8 mouse cellular contexts compared by ENCODE assay signal in the genomic region with DNA sequence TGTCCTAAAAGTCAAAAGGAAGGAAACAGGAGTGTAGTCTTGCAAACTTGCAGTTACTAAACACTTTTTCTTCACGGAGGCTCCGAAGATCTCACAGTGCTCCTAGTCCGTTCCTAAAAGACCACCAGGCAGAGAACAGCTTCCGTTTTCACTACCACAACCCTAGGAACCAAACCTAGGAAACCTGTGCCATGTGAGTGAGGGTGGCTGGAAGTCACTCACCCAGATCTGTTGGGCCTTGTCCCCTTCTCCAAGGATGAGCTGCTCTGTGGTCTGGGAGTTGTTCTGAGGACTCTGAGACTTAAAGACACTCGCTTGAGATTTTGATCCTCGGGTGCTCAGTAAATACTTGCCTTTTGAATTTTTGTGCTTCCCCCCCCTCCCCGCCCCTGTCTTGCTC. TPM values are rescaled to one million over a fixed set of nuclear protein-coding genes. Genes with fewer than 3 reads are reported as not detected.
DNase-seq lines count a peak whose midpoint lies in the region; ATAC-seq and TF ChIP-seq lines count a peak whose summit lies in the region.

No protein-coding gene starts in this region.

- H3K4me3 ChIP-seq in lung, adult 2 months (replicated peaks; ENCODE audit: extremely low read depth, low read depth, low read length): peak overlapping the region; percentile 91
- peak overlapping the region; percentile 41 for H3K4me3 ChIP-seq in forebrain, embryonic 11.5 days (ENCODE audit: low read depth, low read length)
- H3K4me3 ChIP-seq in intestine, embryonic 16.5 days (ENCODE audit: low read length): peak overlapping the region; percentile 61
- peak overlapping the region; percentile 48 for H3K4me3 ChIP-seq in neural tube, embryonic 12.5 days

- peak overlapping the region; percentile 91 for H3K4me2 ChIP-seq in forebrain, embryonic 11.5 days (ENCODE audit: low read depth, low read length, severe bottlenecking)
- H3K4me2 ChIP-seq in intestine, embryonic 16.5 days (ENCODE audit: low read depth, low read length): peak overlapping the region; percentile 94
- H3K4me2 ChIP-seq in neural tube, embryonic 12.5 days (replicated peaks): peak overlapping the region; percentile 96

- H3K27me3 ChIP-seq in forebrain, embryonic 11.5 days (ENCODE audit: control insufficient read depth, insufficient read depth, low read length): peaks cover 4% of the 10 kb centered on the region; the same call in 1 of the 2 replicates
- H3K27me3 ChIP-seq in intestine, embryonic 16.5 days (replicated peaks; ENCODE audit: control insufficient read depth, insufficient read depth, low read length): no peaks in the 10 kb centered on the region
- H3K27me3 ChIP-seq in neural tube, embryonic 12.5 days (replicated peaks): peaks cover 13% of the 10 kb centered on the region

- TF ChIP-seq POLR2A in lung, adult 2 months (IDR thresholded peaks at IDR 0.05; ENCODE audit: borderline replicate concordance, extremely low read depth, low read depth, low read length): no peak

- no peak for ATAC-seq in forebrain, embryonic 11.5 days (replicated peaks; ENCODE audit: low FRiP score)
- peak; percentile 52 for ATAC-seq in intestine, embryonic 16.5 days
- no peak for ATAC-seq in neural tube, embryonic 12.5 days (ENCODE audit: low FRiP score, low read depth)

- no peaks in the 10 kb centered on the region for H3K9me3 ChIP-seq in forebrain, embryonic 11.5 days (ENCODE audit: control insufficient read depth, low read length)
- no peaks in the 10 kb centered on the region for H3K9me3 ChIP-seq in intestine, embryonic 16.5 days (ENCODE audit: control insufficient read depth, low read length)
- no peaks in the 10 kb centered on the region for H3K9me3 ChIP-seq in neural tube, embryonic 12.5 days

- TF ChIP-seq CTCF in lung, adult 2 months (IDR thresholded peaks at IDR 0.05; ENCODE audit: insufficient read depth, low read length): no peak

- no peaks in the 10 kb centered on the region for H3K36me3 ChIP-seq in forebrain, embryonic 11.5 days (ENCODE audit: control insufficient read depth, insufficient read depth, low read length)
- H3K36me3 ChIP-seq in intestine, embryonic 16.5 days (ENCODE audit: control insufficient read depth, insufficient read depth, low read length): no peaks in the 10 kb centered on the region
- H3K36me3 ChIP-seq in neural tube, embryonic 12.5 days: no peaks in the 10 kb centered on the region

- no peak overlapping the region for H3K27ac ChIP-seq in forebrain, embryonic 11.5 days (ENCODE audit: low read depth, low read length)
- peak overlapping the region; percentile 35; the same call in 1 of the 2 replicates for H3K27ac ChIP-seq in intestine, embryonic 16.5 days (ENCODE audit: low read length)
- H3K27ac ChIP-seq in neural tube, embryonic 12.5 days: no peak overlapping the region

- WGBS in lung, adult 2 months: 20% methylated on average over 7 of the region's 7 CpGs
- WGBS in forebrain, embryonic 11.5 days: 5% methylated on average over 6 of the region's 7 CpGs
- 14% methylated on average over 7 of the region's 7 CpGs for WGBS in intestine, embryonic 16.5 days
- WGBS in neural tube, embryonic 12.5 days: 14% methylated on average over 7 of the region's 7 CpGs

- peak overlapping the region; percentile 35 for H3K9ac ChIP-seq in forebrain, embryonic 11.5 days (ENCODE audit: low read length)
- H3K9ac ChIP-seq in intestine, embryonic 16.5 days (ENCODE audit: low read depth, low read length): peak overlapping the region; percentile 69
- no peak overlapping the region; the same call in 1 of the 2 replicates for H3K9ac ChIP-seq in neural tube, embryonic 12.5 days

- DNase-seq in lung, adult 2 months: no peak
- no peak for DNase-seq in lung, postnatal 4 days
- no peak for DNase-seq in forebrain, embryonic 11.5 days (ENCODE audit: low spot score)
- no peak for DNase-seq in adrenal gland, adult (ENCODE audit: inconsistent age in 2 of 2, low spot score in 1 of 2)
- no peak for DNase-seq in kidney, adult 9 months
- no peak for DNase-seq in frontal cortex, postnatal 36 days (ENCODE audit: low spot score in 2 of 2)

- H3K4me1 ChIP-seq in lung, adult 2 months (ENCODE audit: control insufficient read depth, insufficient read depth, low read length): peaks cover 8% of the 10 kb centered on the region
- 0 out of 2 replicates have a peak, but pooled peaks cover 2% of the 10 kb centered on the region for H3K4me1 ChIP-seq in forebrain, embryonic 11.5 days (replicated peaks; ENCODE audit: control insufficient read depth, insufficient read depth, low read length)
- no peaks in the 10 kb centered on the region for H3K4me1 ChIP-seq in intestine, embryonic 16.5 days (ENCODE audit: control insufficient read depth, insufficient read depth, low read length)
- peaks cover 10% of the 10 kb centered on the region for H3K4me1 ChIP-seq in neural tube, embryonic 12.5 days

RNA-seq across cellular contexts. Expression of a gene that starts 0.4 kb away (rescaled TPM):
- 1.3 and 1.7 TPM in 2 replicates for polyA plus RNA-seq in lung, adult 2 months (2012; rRNA removed)
- polyA plus RNA-seq in forebrain, embryonic 11.5 days (2014; fragmentation: Nextera tagmentation; extraction: Ambion mirVana): 0.08 and 0.09 TPM in 2 replicates
- polyA plus RNA-seq in intestine, embryonic 16.5 days (2015; fragmentation: Nextera tagmentation; extraction: Ambion mirVana): 1.7 and 1.8 TPM in 2 replicates
- 0.29 and 0.37 TPM in 2 replicates for polyA plus RNA-seq in neural tube, embryonic 12.5 days (2016; fragmentation: Nextera tagmentation; extraction: Ambion mirVana)

Comparison
In these comparisons a context has a peak if more than half of its experiments do, and no peak if none do; other contexts are left out.
1. H3K4me3 ChIP-seq: peak in every context shown above with its lines; median percentile 91 in lung, adult 2 months; 61 in intestine, embryonic 16.5 days; 48 in neural tube, embryonic 12.5 days; 41 in forebrain, embryonic 11.5 days.